Mouse (Mus musculus) cerebellum, postnatal 10 days (tissue): Measurements from ENCODE around the gene 4932411N23Rik.
A peak's percentile ranks its signal among the peaks of the same experiment; 100 is the strongest.
"Not testable (repeated sequence)": the region's sequence is repeated elsewhere in the genome, so short reads cannot be mapped to it uniquely, and the experiment has no call there.

Experiments used
- DNase-seq, 2 experiments: peaks; one replicate each; pipeline ENCODE4 v3.0.0; 2021; ENCODE audit warnings: mixed read lengths in 2 of 2

Gene 4932411N23Rik

GRCm38 (mm10) chrX:126815768-126816167 lies at the start of gene 4932411N23Rik:
TSS of gene 4932411N23Rik (minus strand) at chrX:126815868.
- no peak for DNase-seq

- DNase-seq = no peak
Measured at GRCm38 (mm10) chrX:126779895-126780294, 35.8 kb downstream of the 4932411N23Rik start.

- DNase-seq = peak in 1 of 2 experiments; percentile 0
Measured at GRCm38 (mm10) chrX:126777643-126778042, 38.0 kb downstream of the 4932411N23Rik start.

- DNase-seq = not testable (repeated sequence)
Measured at GRCm38 (mm10) chrX:126774846-126775245, 40.8 kb downstream of the 4932411N23Rik start.

GRCm38 (mm10) chrX:126773511-126773910 lies 42.2 kb downstream of the 4932411N23Rik start:
- peak in 1 of 2 experiments; percentile 1 for DNase-seq
